Mouse (Mus musculus): ENCODE data around the gene Bmpr1b.

GRCm38 (mm10) chr3:142186551-142186950 is 17.3 kb upstream of the Bmpr1b start:
- TF ChIP-seq GATA1 (IDR thresholded peaks at IDR 0.05; ENCODE audit: borderline replicate concordance, low read length) (no peak), FLI1 (IDR thresholded peaks at IDR 0.05; ENCODE audit: low read length) (no peak)
